Mouse (Mus musculus) limb, embryonic 10.5 days (tissue): ENCODE results near the gene Kri1. TPM values are rescaled to one million over a fixed set of nuclear protein-coding genes. Genes with fewer than 3 reads are reported as not detected.
"Not testable (repeated sequence)": the region's sequence is repeated elsewhere in the genome, so short reads cannot be mapped to it uniquely, and the experiment has no call there.

ENCODE experiments used
- DNase-seq: peaks from one replicate; pipeline ENCODE4 v3.0.0-alpha.2; 2017; ENCODE audit warnings: low spot score
- H3K27ac ChIP-seq: fragments of 300-500 bp; sonication (generic); 2 replicates; pipeline ENCODE4 v1.5.1; 2016; ENCODE audit warnings: mild to moderate bottlenecking
- H3K27me3 ChIP-seq: fragments of 300-500 bp; sonication (generic); 2 replicates; pipeline ENCODE4 v1.6.1; 2016; ENCODE audit warnings: low read depth, mild to moderate bottlenecking; ENCODE audit not compliant: poor library complexity, severe bottlenecking
- H3K36me3 ChIP-seq: fragments of 300-500 bp; sonication (generic); 2 replicates; pipeline ENCODE4 v1.6.1; 2016; ENCODE audit warnings: mild to moderate bottlenecking, moderate library complexity
- H3K4me1 ChIP-seq: fragments of 300-500 bp; sonication (generic); 2 replicates; pipeline ENCODE4 v1.6.1; 2016
- H3K4me3 ChIP-seq: fragments of 300-500 bp; sonication (generic); 2 replicates; pipeline ENCODE4 v1.5.1; 2016; ENCODE audit warnings: mild to moderate bottlenecking, moderate library complexity
- H3K9me3 ChIP-seq: fragments of 300-500 bp; sonication (generic); replicated peaks from 2 replicates; pipeline ENCODE4 v1.6.1; 2016; ENCODE audit warnings: mild to moderate bottlenecking
- WGBS: fragments of 180-500 bp; shearing (Covaris S2); methylation state at CpG from one replicate; pipeline ENCODE4 v1.1.7; 2016; 5-methylcytosine and 5-hydroxymethylcytosine counted together
- polyA plus RNA-seq: library from polyadenylated mRNA; unstranded; fragments of >200 nt; fragmentation: Nextera tagmentation; extraction: Ambion mirVana; gene quantifications from 2 replicates; pipeline ENCODE4 v1.2.1, GENCODE M21; 2016

Gene Kri1
- polyA plus RNA-seq, 1 experiment from 2014 or later, result 19.1 TPM

- H3K4me1 ChIP-seq, result peaks cover 11% of the 10 kb centered on the region; the same call in 1 of the 2 replicates
- H3K36me3 ChIP-seq, result no peaks in the 10 kb centered on the region
- no peak for DNase-seq
- H3K9me3 ChIP-seq, result no peaks in the 10 kb centered on the region
- peaks cover 37% of the 10 kb centered on the region for H3K27me3 ChIP-seq
- WGBS, result 27% methylated on average over 7 of the region's 7 CpGs
- H3K27ac ChIP-seq, result no peak overlapping the region
- peak overlapping the region; percentile 25 for H3K4me3 ChIP-seq
These were observed 23.9 kb upstream of the Kri1 start for GRCm38 (mm10) chr9:21311695-21312094.

- H3K4me1 ChIP-seq, result peaks cover 11% of the 10 kb centered on the region; the same call in 1 of the 2 replicates
- no peak overlapping the region for H3K4me3 ChIP-seq
- WGBS, result 72% methylated on average over 15 of the region's 15 CpGs
- H3K27ac ChIP-seq, result no peak overlapping the region
- DNase-seq, result no peak
- peaks cover 37% of the 10 kb centered on the region for H3K27me3 ChIP-seq
- no peaks in the 10 kb centered on the region for H3K9me3 ChIP-seq
- no peaks in the 10 kb centered on the region for H3K36me3 ChIP-seq
These were observed 21.5 kb upstream of the Kri1 start for GRCm38 (mm10) chr9:21309150-21309741.

GRCm38 (mm10) chr9:21305065-21305464 lies 17.3 kb upstream of the Kri1 start:
- Histone ChIP-seq H3K9me3 (no peaks in the 10 kb centered on the region), H3K27me3 (peaks cover 7% of the 10 kb centered on the region; the same call in 1 of the 2 replicates), H3K27ac (no peak overlapping the region), H3K4me3 (no peak overlapping the region), H3K36me3 (no peaks in the 10 kb centered on the region), H3K4me1 (peaks cover 4% of the 10 kb centered on the region; the same call in 1 of the 2 replicates)
- 86% methylated on average over 7 of the region's 7 CpGs for WGBS
- DNase-seq, result no peak

GRCm38 (mm10) chr9:21299014-21299413 lies 11.2 kb upstream of the Kri1 start:
- 85% methylated on average over 10 of the region's 10 CpGs for WGBS
- Histone ChIP-seq H3K4me1 (no peaks in the 10 kb centered on the region), H3K36me3 (no peaks in the 10 kb centered on the region), H3K9me3 (no peaks in the 10 kb centered on the region), H3K27ac (no peak overlapping the region), H3K4me3 (no peak overlapping the region), H3K27me3 (no peaks in the 10 kb centered on the region)
- no peak for DNase-seq

- Histone ChIP-seq H3K4me1 (peaks cover 28% of the 10 kb centered on the region), H3K27ac (peak overlapping the region; percentile 19; the same call in 1 of the 2 replicates), H3K4me3 (no peak overlapping the region), H3K36me3 (peaks cover 4% of the 10 kb centered on the region; the same call in 1 of the 2 replicates), H3K9me3 (no peaks in the 10 kb centered on the region), H3K27me3 (no peaks in the 10 kb centered on the region)
- WGBS, result 90% methylated on average over 3 of the region's 3 CpGs
- no peak for DNase-seq
These were observed 4.5 kb upstream of the Kri1 start for GRCm38 (mm10) chr9:21292271-21292670.

- H3K4me3 ChIP-seq, result peak overlapping the region; percentile 81
- H3K4me1 ChIP-seq, result peaks cover 32% of the 10 kb centered on the region
- not testable (repeated sequence) for H3K27me3 ChIP-seq, DNase-seq, H3K36me3 ChIP-seq, H3K9me3 ChIP-seq
- H3K27ac ChIP-seq, result peak overlapping the region; percentile 92
- WGBS, result 20% methylated on average over 7 of the region's 7 CpGs
These were observed 4.1 kb upstream of the Kri1 start for GRCm38 (mm10) chr9:21291868-21292267.

- H3K9me3 ChIP-seq, result no peaks in the 10 kb centered on the region
- DNase-seq, result peak; percentile 99
- H3K4me3 ChIP-seq, result peak within 1 kb of the TSS; percentile 81
- WGBS, result under 1% methylated on average over 51 of the region's 51 CpGs
- peaks cover 39% of the 10 kb centered on the region for H3K4me1 ChIP-seq
- peak within 1 kb of the TSS; percentile 92 for H3K27ac ChIP-seq
- H3K27me3 ChIP-seq, result no peaks in the 10 kb centered on the region
- H3K36me3 ChIP-seq, result peaks cover 7% of the 10 kb centered on the region; the same call in 1 of the 2 replicates
These were observed 3.4 kb upstream of the Kri1 start, which contains the start of gene Cdkn2d for GRCm38 (mm10) chr9:21291022-21291787. Gene Cdkn2d (minus strand): TSS chr9:21291407.

GRCm38 (mm10) chr9:21290589-21290988 lies 2.8 kb upstream of the Kri1 start:
- H3K27ac ChIP-seq, result peak overlapping the region; percentile 92
- peak overlapping the region; percentile 81 for H3K4me3 ChIP-seq
- under 1% methylated on average over 20 of the region's 20 CpGs for WGBS
- no peaks in the 10 kb centered on the region for H3K27me3 ChIP-seq
- peaks cover 39% of the 10 kb centered on the region for H3K4me1 ChIP-seq
- peaks cover 11% of the 10 kb centered on the region for H3K36me3 ChIP-seq
- no peaks in the 10 kb centered on the region for H3K9me3 ChIP-seq
- no peak for DNase-seq

GRCm38 (mm10) chr9:21289337-21289671 lies 1.5 kb upstream of the Kri1 start:
- peaks cover 39% of the 10 kb centered on the region for H3K4me1 ChIP-seq
- no peaks in the 10 kb centered on the region for H3K9me3 ChIP-seq
- no peak overlapping the region for H3K27ac ChIP-seq
- H3K4me3 ChIP-seq, result no peak overlapping the region
- DNase-seq, result no peak
- no peaks in the 10 kb centered on the region for H3K27me3 ChIP-seq
- peaks cover 24% of the 10 kb centered on the region for H3K36me3 ChIP-seq
- 88% methylated on average over 2 of the region's 2 CpGs for WGBS

- Histone ChIP-seq H3K4me1 (peaks cover 39% of the 10 kb centered on the region), H3K36me3 (peaks cover 30% of the 10 kb centered on the region), H3K4me3 (peak overlapping the region; percentile 86), H3K9me3 (no peaks in the 10 kb centered on the region), H3K27ac (peak overlapping the region; percentile 84), H3K27me3 (no peaks in the 10 kb centered on the region)
- 76% methylated on average over 13 of the region's 13 CpGs for WGBS
- DNase-seq, result no peak
These were observed 901 bp upstream of the Kri1 start for GRCm38 (mm10) chr9:21288404-21289336.

- peak overlapping the region; percentile 84; the same call in 1 of the 2 replicates for H3K27ac ChIP-seq
- 82% methylated on average over 3 of the region's 3 CpGs for WGBS
These were observed 1.0 kb downstream of the Kri1 start for GRCm38 (mm10) chr9:21286753-21287152.

GRCm38 (mm10) chr9:21283994-21284393 lies 3.8 kb downstream of the Kri1 start:
- Histone ChIP-seq H3K9me3 (no peaks in the 10 kb centered on the region), H3K27me3 (no peaks in the 10 kb centered on the region), H3K27ac (no peak overlapping the region), H3K4me1 (peaks cover 24% of the 10 kb centered on the region), H3K36me3 (peaks cover 72% of the 10 kb centered on the region), H3K4me3 (no peak overlapping the region)
- no peak for DNase-seq
- 91% methylated on average over 3 of the region's 3 CpGs for WGBS

More at GRCm38 (mm10) chr9:21286753-21287152, 1.0 kb downstream of the Kri1 start:
- Histone ChIP-seq H3K9me3 (no peaks in the 10 kb centered on the region), H3K4me3 (peak overlapping the region; percentile 86), H3K4me1 (peaks cover 39% of the 10 kb centered on the region), H3K36me3 (peaks cover 47% of the 10 kb centered on the region), H3K27me3 (no peaks in the 10 kb centered on the region)
- DNase-seq, result no peak
